Mouse (Mus musculus): Measurements from ENCODE around the gene Gnao1. TPM values are rescaled to one million over a fixed set of nuclear protein-coding genes. Genes with fewer than 3 reads are reported as not detected.

Gnao1 gene
- 10.4 and 16.0 TPM in 2 replicates for polyA plus RNA-seq (2012; rRNA removed)

- DNase-seq (ENCODE audit: low read depth) = no peak
These were observed at the start of gene Gnao1 for GRCm38 (mm10) chr8:93809686-93810027. Gene Gnao1, plus strand, starts transcription at chr8:93809966.

GRCm38 (mm10) chr8:93777605-93778004 lies 32.2 kb upstream of the Gnao1 start:
- DNase-seq (ENCODE audit: low read depth) = no peak

GRCm38 (mm10) chr8:93809226-93809625 lies 540 bp upstream of the Gnao1 start:
- DNase-seq (ENCODE audit: low read depth) = no peak

- DNase-seq (ENCODE audit: low read depth) = no peak
These were observed 477 bp downstream of the Gnao1 start for GRCm38 (mm10) chr8:93810028-93810858.

- DNase-seq (ENCODE audit: low read depth) = no peak
These were observed 1.3 kb downstream of the Gnao1 start for GRCm38 (mm10) chr8:93810859-93811602.

GRCm38 (mm10) chr8:93811719-93812475 lies 2.1 kb downstream of the Gnao1 start:
- no peak for DNase-seq (ENCODE audit: low read depth)

- DNase-seq (ENCODE audit: low read depth) = no peak
These were observed 3.0 kb downstream of the Gnao1 start for GRCm38 (mm10) chr8:93812566-93813404.

- no peak for DNase-seq (ENCODE audit: low read depth)
These were observed 3.6 kb downstream of the Gnao1 start for GRCm38 (mm10) chr8:93813405-93813761.

GRCm38 (mm10) chr8:93814266-93814665 lies 4.5 kb downstream of the Gnao1 start:
- no peak for DNase-seq (ENCODE audit: low read depth)

GRCm38 (mm10) chr8:93816226-93816625 lies 6.5 kb downstream of the Gnao1 start:
- DNase-seq (ENCODE audit: low read depth) = no peak

- no peak for DNase-seq (ENCODE audit: low read depth)
These were observed 7.6 kb downstream of the Gnao1 start for GRCm38 (mm10) chr8:93817366-93817765.

- DNase-seq (ENCODE audit: low read depth) = no peak
These were observed 10.2 kb downstream of the Gnao1 start for GRCm38 (mm10) chr8:93819929-93820328.

- DNase-seq (ENCODE audit: low read depth) = no peak
These were observed 11.6 kb downstream of the Gnao1 start for GRCm38 (mm10) chr8:93821327-93821726.

GRCm38 (mm10) chr8:93825317-93825716 lies 15.6 kb downstream of the Gnao1 start:
- no peak for DNase-seq (ENCODE audit: low read depth)

- no peak for DNase-seq (ENCODE audit: low read depth)
These were observed 20.9 kb downstream of the Gnao1 start for GRCm38 (mm10) chr8:93830626-93831025.

GRCm38 (mm10) chr8:93835771-93836170 lies 26.0 kb downstream of the Gnao1 start:
- DNase-seq (ENCODE audit: low read depth) = no peak

- no peak for DNase-seq (ENCODE audit: low read depth)
These were observed 29.3 kb downstream of the Gnao1 start for GRCm38 (mm10) chr8:93839113-93839512.

- DNase-seq (ENCODE audit: low read depth) = no peak
These were observed 30.7 kb downstream of the Gnao1 start for GRCm38 (mm10) chr8:93840486-93840885.

- no peak for DNase-seq (ENCODE audit: low read depth)
These were observed 31.4 kb downstream of the Gnao1 start for GRCm38 (mm10) chr8:93840956-93841752.

GRCm38 (mm10) chr8:93842574-93842973 lies 32.8 kb downstream of the Gnao1 start:
- DNase-seq (ENCODE audit: low read depth) = no peak

All from gonadal fat pad, adult 2 months (tissue).